Mouse (Mus musculus): ENCODE data around the gene Ephb2.

DNA sequence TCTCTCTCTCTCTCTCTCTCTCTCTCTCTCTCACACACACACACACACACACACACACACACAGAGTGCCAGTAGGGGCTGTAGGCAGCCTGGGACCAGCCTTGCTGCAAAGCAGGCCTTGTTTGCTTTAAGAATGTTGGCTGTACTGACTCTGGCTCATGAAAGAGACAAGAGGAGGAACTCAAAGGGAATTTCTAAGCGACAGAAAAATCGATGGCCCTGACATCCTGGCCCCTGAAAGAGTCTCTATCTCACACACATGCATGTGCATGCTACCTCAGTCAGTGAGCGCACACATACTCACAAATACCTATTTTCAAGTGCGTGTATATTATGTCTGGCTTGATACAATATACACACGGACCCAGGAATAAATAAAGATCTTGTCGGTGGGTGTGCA, 79.3 kb downstream of the Ephb2 start:
- TF ChIP-seq POLR2A (IDR thresholded peaks at IDR 0.05; ENCODE audit: low read depth, low read length) = no peak
- TF ChIP-seq CTCF (IDR thresholded peaks at IDR 0.05; ENCODE audit: extremely low read depth, insufficient read length, insufficient replicate concordance, low read depth, low read length) = no peak

All from small intestine, adult 2 months (tissue).